Mouse (Mus musculus) embryonic fibroblast, embryonic 13.5 days (primary cell): ENCODE results near the gene Spp1. TPM values are rescaled to one million over a fixed set of nuclear protein-coding genes. Genes with fewer than 3 reads are reported as not detected.
"Not testable (repeated sequence)": the region's sequence is repeated elsewhere in the genome, so short reads cannot be mapped to it uniquely, and the experiment has no call there.

ENCODE experiments used
- H3K27ac ChIP-seq: 2 replicates; pipeline ENCODE4 v1.5.1; 2012; ENCODE audit warnings: low read length, control low read depth, inconsistent platforms; ENCODE audit not compliant: insufficient read depth
- H3K4me1 ChIP-seq: 2 replicates; pipeline ENCODE4 v1.6.1; 2011; ENCODE audit warnings: low read length; ENCODE audit not compliant: control insufficient read depth, insufficient read depth
- H3K4me3 ChIP-seq: 2 replicates; pipeline ENCODE4 v1.5.1; 2011; ENCODE audit warnings: mild to moderate bottlenecking, control low read depth, low read length; ENCODE audit not compliant: insufficient read depth
- CTCF ChIP-seq: IDR thresholded peaks from 2 replicates; pipeline ENCODE4 v1.5.1; 2011; ENCODE audit warnings: mild to moderate bottlenecking, control low read depth, low read length, moderate library complexity, borderline replicate concordance; ENCODE audit not compliant: insufficient read depth
- POLR2A ChIP-seq: IDR thresholded peaks from 2 replicates; pipeline ENCODE4 v1.6.1; 2011; ENCODE audit warnings: low read depth, mild to moderate bottlenecking, control low read depth, low read length, moderate library complexity
- polyA plus RNA-seq: library from polyadenylated mRNA; stranded (reverse); fragments of >200 nt; gene quantifications from 2 replicates; pipeline ENCODE4 v1.2.4, GENCODE M21; 2011; ENCODE audit warnings: low read depth; ENCODE audit not compliant: missing spikeins, insufficient read length

Gene Spp1
- polyA plus RNA-seq, 1 experiment: 2,527 TPM

DNA sequence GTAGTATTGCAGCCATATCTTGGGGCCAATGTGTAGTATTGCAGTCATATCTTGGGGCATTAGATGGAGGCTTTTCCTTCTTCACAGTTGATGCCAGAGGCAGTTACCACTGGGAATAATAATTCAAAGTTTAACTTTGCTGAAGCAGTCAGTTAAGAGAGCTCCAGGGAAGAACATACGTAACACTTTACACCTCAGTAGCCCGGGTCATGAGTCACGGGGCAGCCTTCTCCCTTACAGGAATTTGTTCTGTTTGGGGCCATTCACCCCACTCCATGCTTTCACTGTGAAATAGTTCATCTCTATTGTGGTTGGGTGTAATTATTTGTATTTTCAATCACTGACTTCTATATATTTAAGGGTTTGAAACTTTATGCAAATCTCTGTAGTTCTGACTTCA, 11.1 kb upstream of the Spp1 start:
- Histone ChIP-seq H3K4me1 (no peaks in the 10 kb centered on the region), H3K27ac (no peak overlapping the region), H3K4me3 (no peak overlapping the region)
- TF ChIP-seq CTCF (no peak), POLR2A (no peak)

DNA sequence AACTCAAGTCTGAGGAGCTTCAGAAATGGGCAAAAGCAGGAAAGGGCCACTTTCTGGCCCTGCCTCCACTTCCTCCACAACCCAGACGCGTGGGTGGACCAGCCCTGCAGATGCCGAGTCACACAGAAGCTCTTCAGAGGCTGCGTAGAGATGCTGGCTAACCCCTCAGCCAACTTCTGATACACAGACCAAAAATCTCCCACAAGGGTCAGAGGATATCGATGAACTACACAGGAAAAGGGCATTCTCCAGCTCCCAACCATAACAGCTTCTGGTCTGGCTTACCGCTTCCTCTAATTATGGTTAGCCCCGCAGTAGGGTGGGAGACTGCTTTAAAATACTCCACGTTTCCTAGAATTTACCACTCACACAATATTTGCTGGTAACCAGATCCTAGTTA, 9.0 kb upstream of the Spp1 start:
- H3K4me3 ChIP-seq: no peak overlapping the region
- H3K27ac ChIP-seq: peak overlapping the region; percentile 70
- H3K4me1 ChIP-seq: no peaks in the 10 kb centered on the region
- TF ChIP-seq CTCF: no peak
- TF ChIP-seq POLR2A: no peak

DNA sequence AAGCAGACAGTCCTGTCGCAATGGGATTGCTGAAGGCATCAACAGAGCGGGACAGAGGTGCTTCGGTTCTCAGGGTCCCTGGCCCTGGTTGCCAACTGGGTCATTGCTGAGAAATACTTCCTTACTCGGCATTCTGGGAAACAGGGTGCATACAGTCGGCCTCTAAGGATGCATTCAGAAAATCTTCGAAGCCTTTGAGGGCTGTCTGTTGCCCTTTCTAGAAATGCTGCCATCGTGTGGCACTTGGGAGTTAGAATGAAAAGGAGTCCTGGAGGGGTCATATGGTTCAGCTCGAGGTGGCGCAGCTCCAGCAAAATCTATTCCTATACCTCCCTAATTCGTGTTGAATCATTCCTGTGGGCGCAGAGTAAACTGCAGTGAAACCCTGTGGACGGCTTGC, 2.0 kb upstream of the Spp1 start:
- peaks cover 10% of the 10 kb centered on the region; the same call in 1 of the 2 replicates for H3K4me1 ChIP-seq
- H3K27ac ChIP-seq: no peak overlapping the region
- TF ChIP-seq CTCF (no peak), POLR2A (no peak)
- no peak overlapping the region for H3K4me3 ChIP-seq

DNA sequence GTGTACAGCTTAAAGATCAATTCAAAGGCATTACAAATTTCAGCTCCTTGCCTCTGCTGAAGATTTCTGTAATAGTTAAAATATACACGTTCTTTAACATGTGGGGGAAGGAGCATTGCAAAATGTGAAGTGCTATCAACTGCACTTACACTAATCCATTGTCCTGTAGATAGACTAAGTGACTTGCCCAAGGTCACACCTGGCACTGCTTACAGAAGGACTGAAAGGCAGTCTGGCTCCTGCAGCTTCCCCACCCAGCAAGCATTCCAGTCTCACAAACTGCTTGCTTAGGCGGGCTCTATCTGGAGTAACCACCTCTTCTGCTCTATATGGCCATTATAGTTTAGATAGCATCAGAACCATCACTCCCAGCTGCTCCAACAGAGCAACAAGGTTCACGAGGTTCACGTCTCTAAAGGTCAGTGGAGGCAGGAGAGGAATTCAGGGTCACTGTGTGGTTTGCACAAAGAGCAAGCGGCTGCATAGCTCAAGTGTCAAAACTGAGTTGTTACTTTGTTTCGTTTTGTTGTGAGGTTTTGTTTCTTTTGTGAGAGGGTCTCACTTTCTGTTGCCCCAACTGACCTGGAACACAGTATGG, 851 bp upstream of the Spp1 start:
- Histone ChIP-seq H3K4me3 (no peak overlapping the region), H3K27ac (no peak overlapping the region), H3K4me1 (peaks cover 10% of the 10 kb centered on the region; the same call in 1 of the 2 replicates)
- no peak for TF ChIP-seq CTCF
- no peak for TF ChIP-seq POLR2A

DNA sequence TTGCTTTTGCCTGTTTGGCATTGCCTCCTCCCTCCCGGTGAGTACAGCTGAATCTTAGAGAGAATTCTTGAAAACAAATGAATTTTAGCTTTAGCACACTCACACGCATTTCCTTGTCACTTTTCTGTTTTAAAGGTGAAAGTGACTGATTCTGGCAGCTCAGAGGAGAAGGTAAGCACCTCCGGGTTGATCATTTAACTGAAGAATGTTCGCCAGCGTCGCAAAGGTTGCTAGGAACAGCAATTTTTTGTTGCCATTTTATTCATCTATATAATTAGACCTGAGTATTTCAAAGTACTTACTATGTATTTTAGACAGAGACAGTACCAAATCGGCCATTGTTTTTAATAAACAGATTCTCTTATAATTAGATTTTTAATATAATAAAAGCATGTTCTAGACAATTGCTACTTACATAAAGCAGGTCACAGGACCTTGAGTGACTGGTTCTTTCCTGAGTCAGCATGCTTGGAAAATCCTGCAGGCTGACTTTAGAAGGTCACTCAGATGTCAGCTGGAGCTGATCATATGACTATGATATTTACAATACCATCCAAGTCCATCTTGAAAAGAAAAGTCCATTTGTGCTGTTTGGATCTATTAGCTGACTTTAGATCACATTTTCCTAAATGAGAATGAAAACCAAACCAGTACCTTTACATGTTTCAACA, 1.6 kb downstream of the Spp1 start:
- no peak for TF ChIP-seq CTCF
- TF ChIP-seq POLR2A: no peak
- peak overlapping the region; percentile 55 for H3K4me3 ChIP-seq
- peaks cover 10% of the 10 kb centered on the region; the same call in 1 of the 2 replicates for H3K4me1 ChIP-seq
- peak overlapping the region; percentile 75 for H3K27ac ChIP-seq

DNA sequence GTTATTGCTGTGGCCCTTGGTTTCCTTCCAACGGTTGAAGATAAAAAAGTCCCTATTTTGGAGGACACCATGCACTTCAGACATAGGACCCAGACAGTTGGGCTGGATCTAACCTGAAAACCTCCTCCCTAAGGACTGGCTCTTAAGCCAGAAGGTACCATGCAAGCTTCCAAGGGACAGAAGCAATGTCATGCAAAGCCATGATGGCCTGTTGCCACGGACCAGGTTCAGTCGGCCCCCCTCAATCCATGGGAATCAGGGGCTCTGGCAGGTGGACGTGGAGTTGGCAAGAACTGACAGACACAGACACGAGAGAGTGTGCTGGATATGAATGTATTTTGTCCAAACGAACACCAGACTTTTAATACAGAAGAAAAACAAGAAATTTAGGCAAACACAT, 7.5 kb downstream of the Spp1 start:
- Histone ChIP-seq H3K4me1 (no peaks in the 10 kb centered on the region), H3K4me3 (no peak overlapping the region), H3K27ac (no peak overlapping the region)
- TF ChIP-seq POLR2A (peak; percentile 37; the same call in 1 of the 2 replicates), CTCF (no peak)

DNA sequence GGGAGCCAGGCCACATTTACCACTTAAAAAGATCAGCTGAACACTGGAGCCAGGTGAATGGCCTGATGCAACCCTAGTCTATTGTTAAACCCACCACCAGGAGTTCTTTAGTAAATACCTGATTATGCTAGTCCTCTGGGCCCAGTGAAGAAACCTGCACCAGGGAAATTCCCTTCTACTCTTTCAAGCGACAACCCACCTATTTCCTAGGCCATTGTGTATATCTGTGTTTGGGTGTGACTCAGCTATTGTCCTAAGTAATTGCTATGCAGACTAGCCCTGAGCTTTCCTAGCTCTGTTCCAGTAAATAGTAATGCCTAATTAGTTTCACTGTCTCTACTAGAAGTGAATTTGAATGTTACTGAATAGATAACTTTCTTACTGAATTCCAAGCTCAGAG, 7.9 kb downstream of the Spp1 start:
- H3K4me3 ChIP-seq: no peak overlapping the region
- TF ChIP-seq POLR2A (no peak), CTCF (no peak)
- no peak overlapping the region for H3K27ac ChIP-seq
- H3K4me1 ChIP-seq: no peaks in the 10 kb centered on the region

DNA sequence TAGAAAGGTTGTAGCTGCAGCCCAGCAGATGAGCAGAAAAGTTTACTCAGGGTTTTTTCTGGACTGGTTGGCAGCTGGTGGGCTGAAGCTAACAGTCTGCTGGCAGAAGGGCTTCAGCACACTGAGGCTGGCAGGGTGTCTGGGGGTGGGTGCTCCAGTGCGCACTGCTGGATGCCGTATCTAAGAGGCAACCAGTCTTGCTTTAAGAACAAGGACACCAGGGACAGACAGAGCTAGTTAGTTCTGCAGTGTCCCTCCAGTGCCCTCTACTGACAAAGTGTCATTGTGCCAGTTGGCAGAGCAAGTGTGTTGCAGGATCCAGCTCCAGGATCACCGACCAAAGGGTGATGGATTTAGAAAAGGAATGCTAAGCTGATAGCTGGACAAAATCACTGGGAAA, 11.2 kb downstream of the Spp1 start:
- TF ChIP-seq POLR2A (no peak), CTCF (peak; percentile 93)
- Histone ChIP-seq H3K27ac (no peak overlapping the region), H3K4me1 (no peaks in the 10 kb centered on the region), H3K4me3 (no peak overlapping the region)

DNA sequence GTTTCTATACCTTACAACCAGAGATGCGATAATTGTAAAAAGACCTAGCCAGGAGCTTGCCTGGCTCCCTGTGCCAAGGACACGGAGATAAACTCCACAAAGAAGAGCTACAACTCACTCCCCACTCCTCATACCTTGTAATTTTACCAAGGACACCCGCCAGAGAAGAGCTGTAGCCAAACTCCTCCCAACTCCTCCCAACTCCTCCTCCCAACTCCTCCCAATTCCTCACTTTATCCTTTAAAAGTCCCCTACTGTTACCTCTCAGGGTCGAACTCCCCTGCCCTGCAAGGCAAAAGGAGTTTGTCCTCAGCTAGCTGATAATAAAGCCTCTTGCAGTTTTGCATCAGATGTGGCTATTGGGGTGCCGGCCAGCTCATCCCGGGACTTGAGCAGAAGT, 13.4 kb downstream of the Spp1 start:
- not testable (repeated sequence) for H3K4me3 ChIP-seq, H3K4me1 ChIP-seq, H3K27ac ChIP-seq

DNA sequence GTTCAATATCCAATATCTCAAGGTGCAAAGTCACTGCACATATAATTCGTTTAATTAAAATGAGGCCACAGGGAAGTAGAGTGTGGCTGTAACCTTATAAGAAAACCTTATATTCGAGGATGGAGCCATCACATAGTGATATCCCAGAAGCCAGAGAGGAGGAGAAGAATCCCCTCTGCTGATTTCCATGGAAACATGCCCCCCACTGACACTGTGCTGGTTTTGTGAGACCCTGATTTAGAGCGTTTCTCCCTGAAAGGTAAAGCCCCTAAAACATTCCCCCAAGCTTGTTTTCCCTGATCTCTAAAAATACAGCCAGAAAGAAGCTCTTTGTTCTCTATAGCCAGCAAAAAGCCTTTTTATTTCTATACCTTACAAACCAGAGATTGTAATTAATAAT, 14.6 kb downstream of the Spp1 start:
- H3K27ac ChIP-seq: no peak overlapping the region
- no peak overlapping the region for H3K4me3 ChIP-seq
- TF ChIP-seq CTCF: no peak
- no peak for TF ChIP-seq POLR2A
- H3K4me1 ChIP-seq: peaks cover 2% of the 10 kb centered on the region
